Comparison of ENCODE assay signal across 17 mouse cellular contexts in genomic region chr6:57529336-57529845, GRCm38 (mm10).
"Had no signal": no experiment of that assay in that cellular context is flagged by ENCODE, and none has a peak within 500 bp of the region (broad histone marks: within the 10 kb centered on the region; RNA-seq: fewer than 3 reads in every experiment).

No protein-coding gene starts in this region.

- ATAC-seq: liver, postnatal 0 days; lung, postnatal 0 days; midbrain, embryonic 13.5 days; midbrain, embryonic 15.5 days had no signal

- H3K9ac ChIP-seq: liver, postnatal 0 days; lung, embryonic 15.5 days; midbrain, embryonic 13.5 days; midbrain, embryonic 15.5 days; neural tube, embryonic 12.5 days; stomach, embryonic 15.5 days had no signal

- H3K4me2 ChIP-seq: lung, embryonic 15.5 days; midbrain, embryonic 13.5 days; midbrain, embryonic 15.5 days; neural tube, embryonic 12.5 days; stomach, embryonic 15.5 days had no signal

- H3K9me3 ChIP-seq: lung, embryonic 15.5 days; midbrain, embryonic 10.5 days; midbrain, embryonic 13.5 days; midbrain, embryonic 15.5 days; neural tube, embryonic 12.5 days; stomach, embryonic 15.5 days had no signal

- H3K36me3 ChIP-seq: lung, embryonic 15.5 days; midbrain, embryonic 10.5 days; midbrain, embryonic 15.5 days; neural tube, embryonic 12.5 days; stomach, embryonic 15.5 days had no signal

- H3K4me1 ChIP-seq: stomach, embryonic 15.5 days had no signal

- H3K27ac ChIP-seq: lung, embryonic 15.5 days; macrophage; midbrain, embryonic 10.5 days; midbrain, embryonic 13.5 days; midbrain, embryonic 15.5 days; neural tube, embryonic 12.5 days; stomach, embryonic 15.5 days; stomach, postnatal 0 days had no signal

- DNase-seq: liver, postnatal 0 days; lung, adult 2 months; lung, postnatal 14 days; lung, postnatal 36 days; right cerebral cortex, postnatal 14 days; thymus, adult 2 months; thymus, postnatal 25 days; thymus, postnatal 4 days had no signal

- H3K4me3 ChIP-seq: lung, embryonic 15.5 days; midbrain, embryonic 10.5 days; midbrain, embryonic 13.5 days; midbrain, embryonic 15.5 days; neural tube, embryonic 12.5 days; stomach, embryonic 15.5 days had no signal

- H3K27me3 ChIP-seq: lung, embryonic 15.5 days; midbrain, embryonic 13.5 days; midbrain, embryonic 15.5 days; neural tube, embryonic 12.5 days; stomach, embryonic 15.5 days had no signal
